Mouse (Mus musculus): ENCODE data around the gene Rnase11. TPM values are rescaled to one million over a fixed set of nuclear protein-coding genes. Genes with fewer than 3 reads are reported as not detected.

Rnase11 gene
- not detected for polyA plus RNA-seq (2014; fragmentation: Illumina TruSeq; extraction: RNeasy Lipid Tissue Mini Kit (QIAGEN cat#74804); ENCODE audit: low read depth, low replicate concordance)

GRCm38 (mm10) chr14:51050063-51050462 is at the start of gene Rnase11:
Gene Rnase11 (minus strand): TSS chr14:51050163.

GRCm38 (mm10) chr14:51090921-51091900 is 41.2 kb upstream of the Rnase11 start, which contains the start of the genes Rnase4 and Ang:
Gene Rnase4 (plus strand): TSS chr14:51091077.
Gene Ang (plus strand): TSS chr14:51091150.

GRCm38 (mm10) chr14:51074335-51074734 is 24.4 kb upstream of the Rnase11 start, which contains the start of gene Olfr750:
Gene Olfr750 (minus strand): TSS chr14:51074435.

GRCm38 (mm10) chr14:51057401-51057831 is 7.5 kb upstream of the Rnase11 start, which contains the start of gene Rnase12:
Gene Rnase12 (minus strand): TSS chr14:51057661.

GRCm38 (mm10) chr14:51041769-51042168 is 8.2 kb downstream of the Rnase11 start, which contains the start of gene Rnase9:
Gene Rnase9 (minus strand): TSS chr14:51041869.

GRCm38 (mm10) chr14:51007152-51007801 is 42.7 kb downstream of the Rnase11 start, which contains the start of gene Rnase10:
Gene Rnase10 (plus strand): TSS chr14:51007751.

Other genes starting within 250 kb of the Rnase11 start
- gene Ccnb1ip1, start 242.4 kb downstream of the Rnase11 start, polyA plus RNA-seq (2014; fragmentation: Illumina TruSeq; extraction: RNeasy Lipid Tissue Mini Kit (QIAGEN cat#74804); ENCODE audit: low read depth, low replicate concordance), result not detected
- 62.1 TPM for gene Parp2, start 242.3 kb downstream of the Rnase11 start, polyA plus RNA-seq (2014; fragmentation: Illumina TruSeq; extraction: RNeasy Lipid Tissue Mini Kit (QIAGEN cat#74804); ENCODE audit: low read depth, low replicate concordance)
- gene Tep1, start 179.6 kb downstream of the Rnase11 start, polyA plus RNA-seq (2014; fragmentation: Illumina TruSeq; extraction: RNeasy Lipid Tissue Mini Kit (QIAGEN cat#74804); ENCODE audit: low read depth, low replicate concordance), result 53.8 TPM
- 2.2 TPM for gene Klhl33, start 152.7 kb downstream of the Rnase11 start, polyA plus RNA-seq (2014; fragmentation: Illumina TruSeq; extraction: RNeasy Lipid Tissue Mini Kit (QIAGEN cat#74804); ENCODE audit: low read depth, low replicate concordance)
- gene Osgep, start 125.3 kb downstream of the Rnase11 start, polyA plus RNA-seq (2014; fragmentation: Illumina TruSeq; extraction: RNeasy Lipid Tissue Mini Kit (QIAGEN cat#74804); ENCODE audit: low read depth, low replicate concordance), result 13.2 TPM
- 12.7 TPM for gene Apex1, start 125.2 kb downstream of the Rnase11 start, polyA plus RNA-seq (2014; fragmentation: Illumina TruSeq; extraction: RNeasy Lipid Tissue Mini Kit (QIAGEN cat#74804); ENCODE audit: low read depth, low replicate concordance)
- 26.2 TPM for gene Pip4p1, start 119.3 kb downstream of the Rnase11 start, polyA plus RNA-seq (2014; fragmentation: Illumina TruSeq; extraction: RNeasy Lipid Tissue Mini Kit (QIAGEN cat#74804); ENCODE audit: low read depth, low replicate concordance)
- 68.2 TPM for gene Pnp, start 119.1 kb downstream of the Rnase11 start, polyA plus RNA-seq (2014; fragmentation: Illumina TruSeq; extraction: RNeasy Lipid Tissue Mini Kit (QIAGEN cat#74804); ENCODE audit: low read depth, low replicate concordance)
- not detected for gene Gm49342, start 105.6 kb downstream of the Rnase11 start, polyA plus RNA-seq (2014; fragmentation: Illumina TruSeq; extraction: RNeasy Lipid Tissue Mini Kit (QIAGEN cat#74804); ENCODE audit: low read depth, low replicate concordance)
- 10.6 TPM for gene Pnp2, start 94.2 kb downstream of the Rnase11 start, polyA plus RNA-seq (2014; fragmentation: Illumina TruSeq; extraction: RNeasy Lipid Tissue Mini Kit (QIAGEN cat#74804); ENCODE audit: low read depth, low replicate concordance)
- 0.38 TPM for gene Rnase10, start 42.4 kb downstream of the Rnase11 start, polyA plus RNA-seq (2014; fragmentation: Illumina TruSeq; extraction: RNeasy Lipid Tissue Mini Kit (QIAGEN cat#74804); ENCODE audit: low read depth, low replicate concordance)
- gene Rnase9, start 8.3 kb downstream of the Rnase11 start, polyA plus RNA-seq (2014; fragmentation: Illumina TruSeq; extraction: RNeasy Lipid Tissue Mini Kit (QIAGEN cat#74804); ENCODE audit: low read depth, low replicate concordance), result 0.38 TPM
- gene Rnase12, start 7.5 kb upstream of the Rnase11 start, polyA plus RNA-seq (2014; fragmentation: Illumina TruSeq; extraction: RNeasy Lipid Tissue Mini Kit (QIAGEN cat#74804); ENCODE audit: low read depth, low replicate concordance), result 1.1 TPM
- gene Olfr750, start 24.3 kb upstream of the Rnase11 start, polyA plus RNA-seq (2014; fragmentation: Illumina TruSeq; extraction: RNeasy Lipid Tissue Mini Kit (QIAGEN cat#74804); ENCODE audit: low read depth, low replicate concordance), result not detected
- gene Rnase4, start 40.9 kb upstream of the Rnase11 start, polyA plus RNA-seq (2014; fragmentation: Illumina TruSeq; extraction: RNeasy Lipid Tissue Mini Kit (QIAGEN cat#74804); ENCODE audit: low read depth, low replicate concordance), result 381 TPM
- gene Ang, start 41.0 kb upstream of the Rnase11 start, polyA plus RNA-seq (2014; fragmentation: Illumina TruSeq; extraction: RNeasy Lipid Tissue Mini Kit (QIAGEN cat#74804); ENCODE audit: low read depth, low replicate concordance), result 14.5 TPM
- gene Eddm3b, start 64.3 kb upstream of the Rnase11 start, polyA plus RNA-seq (2014; fragmentation: Illumina TruSeq; extraction: RNeasy Lipid Tissue Mini Kit (QIAGEN cat#74804); ENCODE audit: low read depth, low replicate concordance), result not detected
- 10.4 TPM for gene Rnase6, start 73.7 kb upstream of the Rnase11 start, polyA plus RNA-seq (2014; fragmentation: Illumina TruSeq; extraction: RNeasy Lipid Tissue Mini Kit (QIAGEN cat#74804); ENCODE audit: low read depth, low replicate concordance)
- gene Rnase1, start 96.6 kb upstream of the Rnase11 start, polyA plus RNA-seq (2014; fragmentation: Illumina TruSeq; extraction: RNeasy Lipid Tissue Mini Kit (QIAGEN cat#74804); ENCODE audit: low read depth, low replicate concordance), result 11.5 TPM
- gene Rnase2b, start 112.1 kb upstream of the Rnase11 start, polyA plus RNA-seq (2014; fragmentation: Illumina TruSeq; extraction: RNeasy Lipid Tissue Mini Kit (QIAGEN cat#74804); ENCODE audit: low read depth, low replicate concordance), result 2.9 TPM
- gene Ang2, start 149.0 kb upstream of the Rnase11 start, polyA plus RNA-seq (2014; fragmentation: Illumina TruSeq; extraction: RNeasy Lipid Tissue Mini Kit (QIAGEN cat#74804); ENCODE audit: low read depth, low replicate concordance), result not detected
- not detected for gene Ear14, start 153.2 kb upstream of the Rnase11 start, polyA plus RNA-seq (2014; fragmentation: Illumina TruSeq; extraction: RNeasy Lipid Tissue Mini Kit (QIAGEN cat#74804); ENCODE audit: low read depth, low replicate concordance)
- gene Rnase2a, start 205.9 kb upstream of the Rnase11 start, polyA plus RNA-seq (2014; fragmentation: Illumina TruSeq; extraction: RNeasy Lipid Tissue Mini Kit (QIAGEN cat#74804); ENCODE audit: low read depth, low replicate concordance), result not detected

Measured in sigmoid colon, adult 10 weeks (tissue).